Mouse (Mus musculus) lung, embryonic 14.5 days (tissue): Measurements from ENCODE around the gene Spata17. TPM values are rescaled to one million over a fixed set of nuclear protein-coding genes. Genes with fewer than 3 reads are reported as not detected.
A peak's percentile ranks its signal among the peaks of the same experiment; 100 is the strongest.

Experiments
- ATAC-seq: fragments of 200-750 bp; cut with Nextera tagmentation; 2 replicates; pipeline ENCODE4 v1.8.0; 2017; ENCODE audit warnings: mild to moderate bottlenecking, moderate TSS enrichment, moderate library complexity; ENCODE audit not compliant: insufficient read depth
- DNase-seq: peaks from one replicate; pipeline ENCODE4 v3.0.0-alpha.2; 2015
- H3K27ac ChIP-seq: fragments of 300-500 bp; sonication (generic); 2 replicates; pipeline ENCODE4 v1.5.1; 2014; ENCODE audit warnings: low read depth, mild to moderate bottlenecking, moderate library complexity
- H3K27me3 ChIP-seq: fragments of 300-500 bp; sonication (generic); 2 replicates; pipeline ENCODE4 v1.6.1; 2014; ENCODE audit warnings: low read length, control low read depth; ENCODE audit not compliant: insufficient read depth
- H3K36me3 ChIP-seq: fragments of 300-500 bp; sonication (generic); 2 replicates; pipeline ENCODE4 v1.6.1; 2014; ENCODE audit warnings: control low read depth; ENCODE audit not compliant: insufficient read depth
- H3K4me1 ChIP-seq: fragments of 300-500 bp; sonication (generic); 2 replicates; pipeline ENCODE4 v1.6.1; 2014; ENCODE audit warnings: antibody characterized with exemption, control low read depth; ENCODE audit not compliant: insufficient read depth
- H3K4me2 ChIP-seq: fragments of 300-500 bp; sonication (generic); 2 replicates; pipeline ENCODE4 v1.6.1; 2014; ENCODE audit warnings: mild to moderate bottlenecking
- H3K4me3 ChIP-seq: fragments of 300-500 bp; sonication (generic); 2 replicates; pipeline ENCODE4 v1.5.1; 2014; ENCODE audit warnings: low read depth, low read length
- H3K9ac ChIP-seq: fragments of 300-500 bp; sonication (generic); 2 replicates; pipeline ENCODE4 v1.6.1; 2014
- H3K9me3 ChIP-seq: fragments of 300-500 bp; sonication (generic); 2 replicates; pipeline ENCODE4 v1.6.1; 2016; ENCODE audit warnings: low read depth, low read length, control low read depth
- CTCF ChIP-seq: IDR thresholded peaks from 2 replicates; pipeline ENCODE4 v1.5.1; 2016; ENCODE audit warnings: antibody characterized with exemption, low read depth
- WGBS: fragments of 180-500 bp; shearing (Covaris S2); extraction: QIAGEN DNeasy Blood & Tissue Kit; methylation state at CpG from one replicate; pipeline ENCODE4 v1.1.7; 2014; 5-methylcytosine and 5-hydroxymethylcytosine counted together
- polyA plus RNA-seq: library from polyadenylated mRNA; unstranded; fragments of >200 nt; fragmentation: Nextera tagmentation; extraction: Ambion mirVana; gene quantifications from 2 replicates; pipeline ENCODE4 v1.2.1, GENCODE M21; 2014

Spata17 gene
- polyA plus RNA-seq, 1 experiment from 2014 or later: 0.89 TPM

- no peaks in the 10 kb centered on the region for H3K4me1 ChIP-seq
- peaks cover 19% of the 10 kb centered on the region for H3K36me3 ChIP-seq
- ATAC-seq (no peak), DNase-seq (no peak)
- H3K27me3 ChIP-seq: no peaks in the 10 kb centered on the region
- H3K9me3 ChIP-seq: no peaks in the 10 kb centered on the region
- WGBS: 74% methylated on average over 6 of the region's 6 CpGs
- no peak overlapping the region for H3K9ac ChIP-seq
- no peak overlapping the region for H3K27ac ChIP-seq
- TF ChIP-seq CTCF: no peak
- no peak overlapping the region for H3K4me2 ChIP-seq
- no peak overlapping the region for H3K4me3 ChIP-seq
Measured at GRCm38 (mm10) chr1:187236296-187236695, 21.0 kb upstream of the Spata17 start.

DNA sequence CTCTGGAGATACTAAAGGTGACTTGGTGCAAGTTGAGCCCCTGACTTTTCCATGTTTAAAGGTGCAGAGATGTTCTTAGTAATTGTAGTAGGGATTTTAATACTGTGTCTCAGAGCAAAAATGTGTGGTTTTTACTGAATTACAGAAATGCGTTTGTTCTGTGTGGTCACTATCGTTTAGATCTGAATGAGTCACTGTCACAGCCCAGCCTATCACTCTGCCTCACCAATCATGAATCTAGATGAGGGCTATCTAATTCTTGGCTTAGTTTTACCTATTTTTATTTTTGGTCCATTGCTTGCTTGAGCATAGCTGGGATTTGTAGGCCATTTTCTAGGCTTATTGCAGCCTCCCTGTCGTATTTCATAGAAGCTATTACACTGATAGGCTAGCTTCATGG, 19.9 kb upstream of the Spata17 start:
- Histone ChIP-seq H3K4me1 (no peaks in the 10 kb centered on the region), H3K4me3 (no peak overlapping the region), H3K4me2 (no peak overlapping the region), H3K36me3 (peaks cover 19% of the 10 kb centered on the region), H3K27ac (no peak overlapping the region), H3K27me3 (no peaks in the 10 kb centered on the region), H3K9me3 (no peaks in the 10 kb centered on the region), H3K9ac (no peak overlapping the region)
- 94% methylated on average over 3 of the region's 3 CpGs for WGBS
- no peak for TF ChIP-seq CTCF
- ATAC-seq (no peak), DNase-seq (no peak)

GRCm38 (mm10) chr1:187232996-187233615, 17.8 kb upstream of the Spata17 start:
- no peak for ATAC-seq
- Histone ChIP-seq H3K36me3 (peaks cover 19% of the 10 kb centered on the region), H3K27ac (no peak overlapping the region), H3K9ac (no peak overlapping the region), H3K9me3 (no peaks in the 10 kb centered on the region), H3K27me3 (no peaks in the 10 kb centered on the region), H3K4me1 (no peaks in the 10 kb centered on the region), H3K4me2 (no peak overlapping the region), H3K4me3 (no peak overlapping the region)
- DNase-seq: no peak
- WGBS: 66% methylated on average over 7 of the region's 7 CpGs
- no peak for TF ChIP-seq CTCF

DNA sequence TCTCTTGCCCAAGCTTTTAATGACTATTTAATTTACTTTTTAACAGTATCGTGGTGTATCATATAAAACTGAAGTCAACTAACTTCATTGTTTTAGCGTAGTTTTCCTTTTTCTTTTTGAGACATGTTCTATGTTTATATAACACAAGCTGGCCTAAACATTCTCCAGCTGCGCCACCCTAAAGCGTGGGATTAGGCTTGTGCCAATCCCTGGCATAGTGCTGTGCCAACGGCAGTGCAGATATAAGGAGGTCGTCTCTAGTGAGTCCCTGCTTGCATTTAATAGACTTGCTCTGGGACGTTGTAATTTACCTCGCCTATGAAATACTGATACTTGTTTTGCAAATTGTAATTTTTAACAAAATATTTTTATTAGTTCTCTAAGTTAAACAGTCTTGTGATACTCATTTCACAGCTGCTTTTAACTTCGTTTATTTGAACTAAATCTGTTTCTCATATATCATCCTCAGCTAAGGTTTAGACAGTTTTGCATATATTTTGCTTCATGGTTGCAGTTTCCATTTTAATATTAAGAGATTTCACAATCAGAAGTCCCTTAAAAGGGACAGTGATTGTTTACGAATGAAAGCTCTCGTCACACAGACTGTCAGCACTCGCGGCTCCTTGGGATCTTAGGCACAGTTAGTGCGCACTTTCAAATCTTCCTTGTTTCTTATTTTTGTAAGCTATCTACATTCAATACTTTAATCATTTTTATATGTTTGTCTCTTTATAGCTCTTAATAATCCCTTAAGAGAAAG, 17.1 kb upstream of the Spata17 start:
- Histone ChIP-seq H3K36me3 (peaks cover 20% of the 10 kb centered on the region), H3K9ac (no peak overlapping the region), H3K9me3 (no peaks in the 10 kb centered on the region), H3K4me2 (no peak overlapping the region), H3K4me1 (0 out of 2 replicates have a peak, but pooled peaks cover 4% of the 10 kb centered on the region), H3K27ac (no peak overlapping the region), H3K27me3 (no peaks in the 10 kb centered on the region), H3K4me3 (no peak overlapping the region)
- no peak for TF ChIP-seq CTCF
- no peak; the same call in 1 of the 2 replicates for ATAC-seq
- DNase-seq: peak; percentile 57
- 47% methylated on average over 14 of the region's 14 CpGs for WGBS

- no peak overlapping the region for H3K4me3 ChIP-seq
- H3K27ac ChIP-seq: no peak overlapping the region
- TF ChIP-seq CTCF: no peak
- no peak for ATAC-seq
- H3K4me2 ChIP-seq: no peak overlapping the region
- peaks cover 11% of the 10 kb centered on the region; the same call in 1 of the 2 replicates for H3K4me1 ChIP-seq
- peaks cover 33% of the 10 kb centered on the region for H3K36me3 ChIP-seq
- DNase-seq: no peak
- WGBS: 89% methylated on average over 5 of the region's 5 CpGs
- H3K27me3 ChIP-seq: no peaks in the 10 kb centered on the region
- no peak overlapping the region for H3K9ac ChIP-seq
- no peaks in the 10 kb centered on the region for H3K9me3 ChIP-seq
Measured at GRCm38 (mm10) chr1:187230255-187230654, 15.0 kb upstream of the Spata17 start.

DNA sequence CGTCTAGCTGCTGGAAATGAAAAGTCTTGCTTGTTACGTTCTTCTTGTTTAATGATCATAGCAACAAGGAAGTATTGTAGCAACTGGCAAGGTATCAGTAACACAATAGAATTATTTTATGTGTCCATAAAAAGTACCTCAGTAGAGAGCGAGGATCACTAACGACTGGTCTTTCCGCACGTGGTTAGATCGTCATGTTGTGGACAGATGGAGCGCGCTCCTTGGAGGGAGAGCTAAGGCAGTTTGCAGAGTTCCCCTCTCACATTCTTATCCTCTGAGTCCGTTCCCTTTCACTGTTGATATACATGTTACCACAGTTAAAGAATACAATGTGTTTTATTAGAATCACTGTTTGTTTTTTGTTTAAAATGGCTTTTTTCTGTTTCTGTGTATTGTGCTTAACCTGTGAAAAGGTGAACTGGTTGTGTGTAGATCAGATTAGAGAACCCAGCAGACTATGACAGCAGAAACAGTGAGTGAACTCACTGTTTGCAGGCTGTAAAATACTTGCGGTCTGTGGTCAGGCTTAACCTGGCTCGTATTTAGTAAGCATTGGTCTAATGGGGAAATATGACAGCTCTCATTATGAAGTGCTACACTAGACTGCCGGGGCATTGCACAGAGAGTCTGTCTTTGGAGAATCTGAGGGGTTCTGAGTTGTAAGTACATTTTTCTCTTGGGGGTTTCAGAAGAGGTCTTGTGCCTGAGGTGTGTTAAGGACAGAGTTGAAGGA, 13.3 kb upstream of the Spata17 start:
- Histone ChIP-seq H3K4me2 (no peak overlapping the region), H3K9ac (no peak overlapping the region), H3K9me3 (no peaks in the 10 kb centered on the region), H3K4me1 (peaks cover 11% of the 10 kb centered on the region; the same call in 1 of the 2 replicates), H3K36me3 (peaks cover 25% of the 10 kb centered on the region), H3K27me3 (no peaks in the 10 kb centered on the region), H3K4me3 (no peak overlapping the region), H3K27ac (no peak overlapping the region)
- no peak for TF ChIP-seq CTCF
- 82% methylated on average over 13 of the region's 13 CpGs for WGBS
- DNase-seq (no peak), ATAC-seq (no peak)
